Mouse (Mus musculus) kidney, embryonic 15.5 days (tissue): ENCODE results near the gene Kcne4. TPM values are rescaled to one million over a fixed set of nuclear protein-coding genes. Genes with fewer than 3 reads are reported as not detected.

ENCODE experiments used
- ATAC-seq: fragments of 200-750 bp; cut with Nextera tagmentation; replicated peaks from 2 replicates; pipeline ENCODE4 v1.8.0; 2017; ENCODE audit warnings: moderate TSS enrichment; ENCODE audit not compliant: low FRiP score
- H3K27ac ChIP-seq: fragments of 300-500 bp; sonication (generic); 2 replicates; pipeline ENCODE4 v1.5.1; 2015; ENCODE audit warnings: mild to moderate bottlenecking, inconsistent platforms
- H3K27me3 ChIP-seq: fragments of 300-500 bp; sonication (generic); 2 replicates; pipeline ENCODE4 v1.6.1; 2015; ENCODE audit warnings: inconsistent platforms
- H3K36me3 ChIP-seq: fragments of 300-500 bp; sonication (generic); 2 replicates; pipeline ENCODE4 v1.6.1; 2015; ENCODE audit warnings: inconsistent platforms
- H3K4me1 ChIP-seq: fragments of 300-500 bp; sonication (generic); 2 replicates; pipeline ENCODE4 v1.6.1; 2015; ENCODE audit warnings: inconsistent platforms
- H3K4me2 ChIP-seq: fragments of 300-500 bp; sonication (generic); 2 replicates; pipeline ENCODE4 v1.6.1; 2015; ENCODE audit warnings: moderate library complexity, mild to moderate bottlenecking, inconsistent platforms
- H3K4me3 ChIP-seq: fragments of 300-500 bp; sonication (generic); replicated peaks from 2 replicates; pipeline ENCODE4 v1.5.1; 2015; ENCODE audit warnings: mild to moderate bottlenecking, inconsistent platforms
- H3K9ac ChIP-seq: fragments of 300-500 bp; sonication (generic); 2 replicates; pipeline ENCODE4 v1.6.1; 2015; ENCODE audit warnings: mild to moderate bottlenecking, inconsistent platforms
- H3K9me3 ChIP-seq: fragments of 300-500 bp; sonication (generic); replicated peaks from 2 replicates; pipeline ENCODE4 v1.6.1; 2016; ENCODE audit warnings: inconsistent platforms
- WGBS: fragments of 180-500 bp; shearing (Covaris S2); methylation state at CpG from one replicate; pipeline ENCODE4 v1.1.7; 2015; ENCODE audit warnings: mixed read lengths; 5-methylcytosine and 5-hydroxymethylcytosine counted together
- polyA plus RNA-seq: library from polyadenylated mRNA; unstranded; fragments of >200 nt; fragmentation: Nextera tagmentation; extraction: Ambion mirVana; gene quantifications from 2 replicates; pipeline ENCODE4 v1.2.1, GENCODE M21; 2015

The Kcne4 gene
- polyA plus RNA-seq, 1 experiment from 2014 or later = 7.7 TPM

DNA sequence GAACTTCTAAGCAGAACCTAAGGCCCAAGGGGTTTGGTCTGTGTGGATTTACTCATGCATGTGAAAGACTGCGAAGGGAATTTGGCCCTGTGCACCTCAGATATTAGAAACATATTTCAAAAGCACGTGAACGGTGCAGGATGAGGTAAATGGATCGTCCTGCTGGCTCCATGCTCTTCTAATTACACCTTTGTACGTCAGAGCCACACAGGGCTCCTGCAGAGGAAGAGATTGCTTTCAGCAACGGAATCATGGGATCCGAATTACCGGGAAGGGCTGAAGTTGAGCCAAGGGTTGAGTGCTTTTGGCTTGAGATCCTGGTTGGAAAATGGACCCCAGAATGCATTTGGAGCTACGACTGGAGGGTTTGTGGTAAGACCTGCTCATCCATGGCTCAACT lies 4.6 kb downstream of the Kcne4 start:
- H3K36me3 ChIP-seq = no peaks in the 10 kb centered on the region
- no peak overlapping the region for H3K4me2 ChIP-seq
- H3K27me3 ChIP-seq = no peaks in the 10 kb centered on the region
- WGBS = 65% methylated on average over 9 of the region's 9 CpGs
- H3K4me1 ChIP-seq = peaks cover 57% of the 10 kb centered on the region
- no peak overlapping the region for H3K9ac ChIP-seq
- no peak overlapping the region for H3K4me3 ChIP-seq
- peak overlapping the region; percentile 41; the same call in 1 of the 2 replicates for H3K27ac ChIP-seq
- H3K9me3 ChIP-seq = no peaks in the 10 kb centered on the region
- ATAC-seq = no peak

DNA sequence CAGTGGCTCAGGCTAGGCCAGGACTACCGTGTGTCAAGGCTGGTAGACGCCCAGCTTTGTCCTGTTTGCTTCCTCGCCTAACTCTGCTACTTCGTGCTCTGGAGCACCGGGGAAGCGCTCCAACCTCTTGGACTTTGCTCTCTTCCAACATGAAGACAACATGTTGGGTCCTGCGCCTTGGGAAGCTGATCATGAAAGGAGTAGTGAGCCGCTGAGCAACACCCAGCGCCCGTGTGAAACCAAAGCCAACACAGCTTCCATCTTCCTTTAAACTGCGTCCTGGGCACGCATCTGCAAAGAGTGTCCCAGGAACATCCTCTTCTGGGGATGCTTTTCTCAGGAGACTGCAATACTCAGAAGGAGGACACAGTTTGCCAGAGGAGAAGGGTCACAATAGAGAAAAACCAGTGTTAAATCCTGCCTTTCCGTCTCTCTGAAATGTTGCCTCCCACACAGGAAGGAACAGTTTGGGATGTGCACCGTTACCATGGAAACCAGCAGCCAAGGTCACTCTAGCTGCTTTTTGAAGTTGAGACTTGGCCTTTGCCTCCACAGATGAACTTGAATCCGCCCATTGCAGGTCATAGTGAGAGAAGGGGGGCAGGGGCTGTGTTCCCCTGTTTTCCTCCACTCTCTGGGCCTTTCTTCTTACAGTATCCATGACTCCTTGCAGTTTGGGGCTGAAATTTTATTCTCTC lies 5.3 kb downstream of the Kcne4 start:
- no peaks in the 10 kb centered on the region for H3K27me3 ChIP-seq
- H3K4me3 ChIP-seq = no peak overlapping the region
- H3K9ac ChIP-seq = no peak overlapping the region
- ATAC-seq = peak; percentile 41
- 84% methylated on average over 15 of the region's 15 CpGs for WGBS
- H3K27ac ChIP-seq = peak overlapping the region; percentile 41
- H3K36me3 ChIP-seq = no peaks in the 10 kb centered on the region
- peaks cover 51% of the 10 kb centered on the region for H3K4me1 ChIP-seq
- no peak overlapping the region for H3K4me2 ChIP-seq
- no peaks in the 10 kb centered on the region for H3K9me3 ChIP-seq

DNA sequence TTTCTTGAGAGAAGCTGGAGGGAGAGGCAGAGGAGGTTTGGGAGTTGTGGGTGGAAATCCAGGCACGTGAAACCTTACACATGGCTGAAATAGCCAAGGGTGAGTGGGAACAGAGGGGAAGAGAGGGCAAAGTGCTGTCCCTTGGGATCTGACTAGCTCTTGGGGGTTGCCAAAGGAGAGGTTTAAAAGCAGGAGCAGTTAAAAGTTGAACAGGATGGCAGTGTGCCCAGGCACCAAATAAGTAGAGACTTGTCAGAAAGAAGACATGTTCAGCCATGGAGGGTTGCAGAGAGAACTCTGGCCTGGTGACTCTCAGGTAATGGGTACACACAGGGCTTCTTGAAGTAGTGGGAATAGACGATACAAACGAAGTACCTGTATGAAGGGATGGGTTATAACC lies 8.7 kb downstream of the Kcne4 start:
- Histone ChIP-seq H3K9me3 (no peaks in the 10 kb centered on the region), H3K9ac (no peak overlapping the region), H3K4me2 (no peak overlapping the region), H3K36me3 (no peaks in the 10 kb centered on the region), H3K27ac (no peak overlapping the region), H3K27me3 (no peaks in the 10 kb centered on the region), H3K4me1 (peaks cover 23% of the 10 kb centered on the region), H3K4me3 (no peak overlapping the region)
- ATAC-seq = no peak
- WGBS = 76% methylated on average over 3 of the region's 3 CpGs

DNA sequence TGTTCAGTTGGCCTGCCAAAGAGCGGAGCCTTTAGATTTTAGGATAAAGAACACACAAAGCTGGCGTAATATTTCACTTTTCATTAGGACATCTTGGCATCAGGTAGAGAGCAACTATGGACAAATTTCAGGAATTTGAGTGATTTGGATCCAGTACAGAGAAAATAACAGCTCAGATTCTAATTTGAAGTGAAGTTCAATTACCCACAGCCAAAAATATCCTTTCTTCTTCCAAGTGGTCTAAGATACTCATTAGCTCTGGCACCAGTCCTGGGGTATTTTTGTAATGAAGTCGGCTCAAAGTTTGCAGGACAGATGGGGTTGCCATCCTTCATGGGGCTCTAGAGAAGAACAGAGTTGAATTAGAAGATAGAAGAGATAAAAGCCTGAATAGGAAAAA lies 21.9 kb downstream of the Kcne4 start:
- no peak overlapping the region for H3K4me3 ChIP-seq
- no peak overlapping the region for H3K9ac ChIP-seq
- no peaks in the 10 kb centered on the region for H3K36me3 ChIP-seq
- 90% methylated on average over 3 of the region's 3 CpGs for WGBS
- H3K4me1 ChIP-seq = no peaks in the 10 kb centered on the region
- no peak for ATAC-seq
- no peaks in the 10 kb centered on the region for H3K27me3 ChIP-seq
- H3K27ac ChIP-seq = no peak overlapping the region
- no peak overlapping the region for H3K4me2 ChIP-seq
- no peaks in the 10 kb centered on the region for H3K9me3 ChIP-seq

DNA sequence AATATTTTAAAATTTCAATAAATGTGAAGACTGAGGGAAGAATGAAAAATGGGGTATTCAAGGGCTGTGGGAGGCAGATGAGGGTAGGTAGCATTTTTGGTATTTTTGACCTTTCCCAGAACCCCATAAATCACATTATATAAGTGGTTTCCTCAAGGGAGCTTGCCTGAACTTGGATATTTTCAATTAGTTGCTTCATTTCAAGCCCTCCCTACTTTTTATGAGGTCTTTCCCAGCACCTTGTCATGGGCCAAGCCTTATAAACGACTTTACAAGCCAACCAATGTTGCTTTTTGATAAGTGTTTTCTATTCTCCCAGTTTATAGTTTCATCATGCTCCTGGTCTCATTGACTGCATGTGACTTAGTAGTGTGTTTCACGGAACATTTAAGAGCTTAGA lies 24.2 kb downstream of the Kcne4 start:
- H3K27me3 ChIP-seq = no peaks in the 10 kb centered on the region
- ATAC-seq = no peak
- H3K4me1 ChIP-seq = no peaks in the 10 kb centered on the region
- no peaks in the 10 kb centered on the region for H3K36me3 ChIP-seq
- no peak overlapping the region for H3K4me3 ChIP-seq
- H3K4me2 ChIP-seq = no peak overlapping the region
- H3K9me3 ChIP-seq = no peaks in the 10 kb centered on the region
- H3K9ac ChIP-seq = no peak overlapping the region
- H3K27ac ChIP-seq = no peak overlapping the region
- 42% methylated on average over 2 of the region's 2 CpGs for WGBS

DNA sequence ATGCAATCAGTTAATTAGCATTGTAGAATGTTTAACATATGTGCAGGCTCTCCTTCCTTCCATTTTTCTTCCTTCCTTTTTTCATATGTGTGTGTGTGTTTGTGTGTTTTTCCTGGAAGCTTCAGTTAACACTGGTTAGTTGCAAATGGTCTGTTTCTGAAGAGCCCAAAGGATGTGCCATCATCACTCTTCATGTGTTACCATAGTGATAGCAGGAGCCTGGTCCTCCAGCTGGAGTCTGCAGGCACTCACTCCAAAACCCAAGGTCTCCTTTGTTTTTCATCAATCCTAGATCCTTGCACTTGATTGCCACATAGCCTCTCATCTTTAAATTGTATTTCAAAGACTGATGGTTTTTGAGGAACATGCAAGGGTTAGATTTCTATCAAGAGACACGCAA lies 29.1 kb downstream of the Kcne4 start:
- H3K27ac ChIP-seq = no peak overlapping the region
- WGBS = 89% methylated on average over 1 of the region's 1 CpGs

DNA sequence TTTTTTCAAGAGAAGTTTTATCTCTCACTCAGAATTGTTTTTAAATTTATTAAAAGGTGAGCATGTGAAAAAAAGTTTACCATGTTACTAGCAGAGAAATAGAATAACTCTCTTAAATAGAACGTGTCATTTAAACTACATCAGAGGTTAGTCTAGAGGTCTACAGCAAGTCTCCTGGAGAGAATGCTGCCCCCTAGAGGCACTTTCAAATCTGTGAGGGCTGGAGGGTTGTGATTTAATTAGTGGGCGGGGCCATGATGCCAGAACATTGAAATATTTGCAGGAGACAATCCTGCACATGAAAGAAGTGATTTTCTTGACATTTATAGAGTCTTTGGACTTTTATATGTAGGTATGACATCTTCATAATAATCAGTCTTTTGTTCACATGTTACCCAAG lies 29.9 kb downstream of the Kcne4 start:
- Histone ChIP-seq H3K27ac (no peak overlapping the region), H3K4me1 (no peaks in the 10 kb centered on the region), H3K27me3 (no peaks in the 10 kb centered on the region), H3K9ac (no peak overlapping the region), H3K4me2 (no peak overlapping the region), H3K9me3 (no peaks in the 10 kb centered on the region), H3K36me3 (no peaks in the 10 kb centered on the region), H3K4me3 (no peak overlapping the region)
- no peak for ATAC-seq
- WGBS = 55% methylated on average over 2 of the region's 2 CpGs

More for the DNA sequence above, 29.1 kb downstream of the Kcne4 start:
- no peak overlapping the region for H3K9ac ChIP-seq
- no peaks in the 10 kb centered on the region for H3K36me3 ChIP-seq
- no peaks in the 10 kb centered on the region for H3K27me3 ChIP-seq
- H3K4me3 ChIP-seq = no peak overlapping the region
- ATAC-seq = no peak
- no peak overlapping the region for H3K4me2 ChIP-seq
- no peaks in the 10 kb centered on the region for H3K4me1 ChIP-seq
- H3K9me3 ChIP-seq = no peaks in the 10 kb centered on the region

DNA sequence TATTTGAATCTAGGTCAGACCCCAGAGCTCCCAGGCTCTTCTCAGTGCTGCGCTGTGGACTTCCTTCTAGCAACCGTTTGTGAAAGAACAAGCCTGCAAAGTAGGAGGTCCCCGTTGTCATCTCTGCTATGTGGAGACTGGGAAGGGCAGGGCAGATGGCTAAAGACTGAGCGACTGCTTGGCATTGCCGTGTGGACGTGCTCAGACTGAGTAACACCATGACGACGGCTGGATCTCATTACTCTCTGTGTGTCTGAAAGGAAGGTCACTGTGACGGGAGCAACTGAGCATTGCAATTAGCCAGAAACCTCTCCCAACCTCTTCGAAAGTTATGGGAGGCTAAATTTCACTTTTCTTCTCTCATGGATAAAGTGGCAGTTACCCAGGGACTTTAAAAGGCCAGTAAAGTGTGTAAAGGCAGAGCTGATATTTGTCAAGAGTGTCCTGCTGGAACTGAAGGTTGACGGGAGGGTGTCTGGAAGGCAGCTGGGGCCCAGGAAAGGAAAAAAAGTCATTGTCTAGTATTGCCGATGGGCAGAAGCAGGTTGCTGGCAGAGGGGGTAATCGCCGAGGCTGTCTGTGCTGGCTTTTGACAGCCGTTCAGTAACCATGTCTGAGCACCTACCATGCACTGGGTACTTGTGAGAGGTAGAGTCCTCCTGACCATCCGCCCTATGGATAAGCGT lies 36.0 kb downstream of the Kcne4 start:
- WGBS = 43% methylated on average over 17 of the region's 17 CpGs

DNA sequence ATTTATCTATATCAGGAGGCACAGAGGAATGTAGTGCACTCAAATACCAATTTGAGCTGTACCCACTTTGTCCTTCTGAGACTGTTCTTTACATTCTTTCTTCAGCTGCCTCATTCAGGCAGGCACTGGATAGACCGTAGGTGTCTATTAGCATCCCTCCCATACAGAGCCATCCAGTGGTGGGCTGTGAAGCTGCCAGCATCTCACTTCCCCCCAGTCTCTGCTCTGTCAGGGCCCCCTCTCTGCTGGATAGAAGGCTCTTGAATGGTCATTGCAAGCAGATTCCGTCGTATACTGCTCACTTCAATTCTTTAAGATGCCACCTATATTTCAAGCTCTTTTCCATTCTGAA lies 36.5 kb downstream of the Kcne4 start:
- Histone ChIP-seq H3K27ac (no peak overlapping the region), H3K4me3 (no peak overlapping the region), H3K4me2 (no peak overlapping the region), H3K27me3 (no peaks in the 10 kb centered on the region), H3K9me3 (no peaks in the 10 kb centered on the region), H3K9ac (no peak overlapping the region), H3K36me3 (no peaks in the 10 kb centered on the region), H3K4me1 (peaks cover 8% of the 10 kb centered on the region)
- WGBS = 87% methylated on average over 3 of the region's 3 CpGs
- no peak for ATAC-seq

More for the DNA sequence above, 36.0 kb downstream of the Kcne4 start:
- Histone ChIP-seq H3K4me1 (peaks cover 8% of the 10 kb centered on the region), H3K27me3 (no peaks in the 10 kb centered on the region), H3K9me3 (no peaks in the 10 kb centered on the region), H3K4me3 (no peak overlapping the region), H3K9ac (no peak overlapping the region), H3K4me2 (peak overlapping the region; percentile 22; the same call in 1 of the 2 replicates), H3K36me3 (no peaks in the 10 kb centered on the region), H3K27ac (no peak overlapping the region; the same call in 1 of the 2 replicates)
- peak; percentile 92 for ATAC-seq

DNA sequence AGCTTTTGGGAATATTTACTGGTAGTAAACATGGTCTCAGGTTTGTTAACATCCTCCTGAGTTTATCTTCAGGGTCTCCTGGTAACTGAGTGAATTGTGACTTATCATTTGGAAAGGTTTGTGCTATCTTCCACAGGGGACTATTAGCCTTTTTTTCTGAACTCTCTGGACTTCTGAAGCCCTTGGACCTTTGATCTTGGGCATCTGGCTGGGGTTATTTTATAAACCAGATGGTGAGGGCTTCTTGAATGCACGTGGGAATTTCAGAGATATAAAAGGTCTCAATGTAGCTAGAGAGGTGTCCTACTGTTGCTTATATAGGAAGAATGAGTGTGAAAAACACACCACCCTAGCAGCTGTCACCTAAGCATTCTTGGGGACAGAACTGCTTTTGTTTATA lies 37.7 kb downstream of the Kcne4 start:
- no peak overlapping the region for H3K4me3 ChIP-seq
- H3K36me3 ChIP-seq = no peaks in the 10 kb centered on the region
- no peak for ATAC-seq
- H3K9ac ChIP-seq = no peak overlapping the region
- H3K9me3 ChIP-seq = no peaks in the 10 kb centered on the region
- H3K4me2 ChIP-seq = no peak overlapping the region
- WGBS = 47% methylated on average over 1 of the region's 1 CpGs
- H3K4me1 ChIP-seq = peaks cover 8% of the 10 kb centered on the region
- H3K27ac ChIP-seq = no peak overlapping the region
- H3K27me3 ChIP-seq = no peaks in the 10 kb centered on the region

DNA sequence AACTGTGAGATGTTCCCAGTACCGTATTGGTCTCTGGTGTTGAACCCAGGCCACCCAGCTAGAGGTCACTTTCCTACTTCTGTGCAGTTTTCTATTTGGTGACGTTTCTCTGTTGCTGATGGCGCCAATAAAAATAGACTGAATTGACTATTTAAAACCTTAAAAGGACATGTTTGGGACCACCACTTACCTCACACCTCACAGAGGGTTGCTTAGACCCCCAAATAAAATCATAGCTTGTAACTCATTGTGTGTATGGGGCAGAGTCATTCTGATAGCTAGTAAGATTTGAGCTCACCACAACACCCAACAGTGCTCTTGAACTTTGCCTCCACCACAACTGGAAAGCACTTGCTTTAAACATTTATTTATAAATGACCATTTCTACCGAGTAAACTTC lies 43.0 kb downstream of the Kcne4 start:
- H3K27ac ChIP-seq = no peak overlapping the region
- H3K27me3 ChIP-seq = no peaks in the 10 kb centered on the region
- 60% methylated on average over 4 of the region's 4 CpGs for WGBS

DNA sequence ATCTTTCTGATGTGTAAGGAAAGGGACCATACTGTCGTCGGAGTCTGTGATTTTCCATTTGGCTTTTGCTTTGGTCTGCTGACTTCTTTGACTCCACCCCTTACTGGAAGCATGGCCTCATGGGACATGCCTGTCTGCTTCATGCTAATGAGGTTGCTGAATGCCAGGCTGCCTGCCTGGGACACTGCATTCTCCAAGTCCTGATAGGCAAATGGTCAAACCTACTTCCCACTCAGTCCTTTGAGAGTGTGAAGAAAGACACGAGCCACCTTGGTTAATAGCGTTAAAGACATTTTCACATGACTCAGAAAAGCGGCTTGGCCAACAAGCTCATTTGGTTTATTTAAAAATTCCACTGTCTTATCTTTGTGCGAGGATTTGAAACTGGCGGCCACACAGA lies 43.5 kb downstream of the Kcne4 start:
- Histone ChIP-seq H3K4me3 (no peak overlapping the region), H3K4me1 (0 out of 2 replicates have a peak, but pooled peaks cover 7% of the 10 kb centered on the region), H3K36me3 (no peaks in the 10 kb centered on the region), H3K27me3 (no peaks in the 10 kb centered on the region), H3K9me3 (no peaks in the 10 kb centered on the region), H3K9ac (no peak overlapping the region), H3K4me2 (no peak overlapping the region), H3K27ac (no peak overlapping the region)
- ATAC-seq = no peak; the same call in 1 of the 2 replicates
- 66% methylated on average over 7 of the region's 7 CpGs for WGBS

More for the DNA sequence above, 43.0 kb downstream of the Kcne4 start:
- no peak for ATAC-seq
- H3K9ac ChIP-seq = no peak overlapping the region
- H3K9me3 ChIP-seq = no peaks in the 10 kb centered on the region
- 0 out of 2 replicates have a peak, but pooled peaks cover 6% of the 10 kb centered on the region for H3K4me1 ChIP-seq
- no peak overlapping the region for H3K4me3 ChIP-seq
- no peak overlapping the region for H3K4me2 ChIP-seq
- H3K36me3 ChIP-seq = no peaks in the 10 kb centered on the region
